Comparison of ENCODE assay signal across 9 mouse cellular contexts in genomic region chr6:17763963-17764659, GRCm38 (mm10).
DNase-seq lines count a peak whose midpoint lies in the region; ATAC-seq and TF ChIP-seq lines count a peak whose summit lies in the region.
"Had no signal": no experiment of that assay in that cellular context is flagged by ENCODE, and none has a peak within 500 bp of the region (broad histone marks: within the 10 kb centered on the region; RNA-seq: fewer than 3 reads in every experiment).

No protein-coding gene starts in this region.

- ATAC-seq in Patski, result peak; percentile 39
- ATAC-seq in heart, embryonic 14.5 days (ENCODE audit: insufficient number of reproducible peaks, insufficient read depth, low FRiP score, low read depth), result peak; percentile 78
- peak; percentile 81 for ATAC-seq in liver, embryonic 16.5 days (ENCODE audit: low read depth)
- ATAC-seq in intestine, embryonic 15.5 days, result no peak; the same call in 1 of the 2 replicates

- TF ChIP-seq EP300 in heart, adult 2 months (IDR thresholded peaks at IDR 0.05; ENCODE audit: insufficient read depth, low read depth, low read length), result no peak

- no peaks in the 10 kb centered on the region for H3K27me3 ChIP-seq in heart, adult 2 months (ENCODE audit: control insufficient read depth, insufficient read depth, low read length)
- no peaks in the 10 kb centered on the region for H3K27me3 ChIP-seq in Patski
- H3K27me3 ChIP-seq in heart, embryonic 14.5 days (ENCODE audit: control insufficient read depth, insufficient read depth, low read length), result no peaks in the 10 kb centered on the region
- no peaks in the 10 kb centered on the region for H3K27me3 ChIP-seq in liver, embryonic 16.5 days (ENCODE audit: control insufficient read depth, insufficient read depth, low read depth, low read length)
- H3K27me3 ChIP-seq in intestine, embryonic 15.5 days (replicated peaks), result no peaks in the 10 kb centered on the region
- H3K27me3 ChIP-seq: embryonic facial prominence, embryonic 12.5 days had no signal

- peak overlapping the region; percentile 3; the same call in 1 of the 2 replicates for H3K27ac ChIP-seq in heart, adult 2 months
- peak overlapping the region; percentile 69 to 70 for H3K27ac ChIP-seq in heart, embryonic 14.5 days (replicated peaks in 1 of 2; ENCODE audit: control insufficient read depth in 1 of 2, insufficient read depth in 1 of 2, low read depth in 2 of 2, low read length in 2 of 2)
- peak overlapping the region; percentile 56 for H3K27ac ChIP-seq in liver, embryonic 16.5 days (ENCODE audit: low read length)
- H3K27ac ChIP-seq in intestine, embryonic 15.5 days, result no peak overlapping the region
- H3K27ac ChIP-seq: embryonic facial prominence, embryonic 12.5 days had no signal

- H3K36me3 ChIP-seq in heart, adult 2 months (ENCODE audit: control insufficient read depth, insufficient read depth, low read length), result peaks cover 19% of the 10 kb centered on the region
- H3K36me3 ChIP-seq in heart, embryonic 14.5 days (ENCODE audit: control insufficient read depth, insufficient read depth, low read length), result no peaks in the 10 kb centered on the region
- H3K36me3 ChIP-seq in liver, embryonic 16.5 days (ENCODE audit: control insufficient read depth, insufficient read depth), result no peaks in the 10 kb centered on the region
- H3K36me3 ChIP-seq in intestine, embryonic 15.5 days, result no peaks in the 10 kb centered on the region
- H3K36me3 ChIP-seq: embryonic facial prominence, embryonic 12.5 days had no signal

- no peak overlapping the region for H3K9ac ChIP-seq in heart, adult 2 months (ENCODE audit: low read depth, low read length)
- no peak overlapping the region for H3K9ac ChIP-seq in heart, embryonic 14.5 days (ENCODE audit: low read length)
- no peak overlapping the region for H3K9ac ChIP-seq in liver, embryonic 16.5 days (ENCODE audit: low read depth, low read length)
- H3K9ac ChIP-seq in intestine, embryonic 15.5 days, result no peak overlapping the region
- H3K9ac ChIP-seq: embryonic facial prominence, embryonic 12.5 days had no signal

- no peak for TF ChIP-seq POLR2A in heart, adult 2 months (IDR thresholded peaks at IDR 0.05; ENCODE audit: insufficient read depth, low read depth, low read length)

- POLR2A ChIA-PET in Patski (lab: Charles Lee), result no interaction called here

- no peaks in the 10 kb centered on the region for H3K79me2 ChIP-seq in heart, adult 2 months (replicated peaks; ENCODE audit: control insufficient read depth, insufficient read depth, low read length)

- in situ Hi-C loops in Patski (cut with MboI; ENCODE audit: low pct_unique_long_range_greater_than_20kb), result no loop called here

- H3K4me3 ChIP-seq in heart, adult 2 months, result no peak overlapping the region
- no peak overlapping the region for H3K4me3 ChIP-seq in heart, embryonic 14.5 days (ENCODE audit: control insufficient read depth in 1 of 2, insufficient read depth in 1 of 2, low read depth in 1 of 2, low read length in 2 of 2)
- no peak overlapping the region for H3K4me3 ChIP-seq in liver, embryonic 16.5 days (ENCODE audit: low read depth, low read length)
- no peak overlapping the region for H3K4me3 ChIP-seq in intestine, embryonic 15.5 days (replicated peaks)
- H3K4me3 ChIP-seq: embryonic facial prominence, embryonic 12.5 days had no signal

- DNase-seq in heart, adult 2 months, result no peak
- DNase-seq in heart, postnatal 25 days (ENCODE audit: low spot score), result no peak
- no peak for DNase-seq in Patski (ENCODE audit: low read depth, low spot score)
- no peak for DNase-seq in cerebellum, postnatal 4 days (ENCODE audit: low spot score in 2 of 2)
- DNase-seq in spleen, postnatal 4 days (ENCODE audit: low spot score in 2 of 2), result no peak

- CTCF ChIA-PET in Patski (lab: Charles Lee), result interaction anchor here (0.6 to 1.1 kb wide), 2 partner anchors 13 kb away, joined by 3 read pairs; no protein-coding TSS in a partner anchor

- H3K4me1 ChIP-seq in heart, adult 2 months (ENCODE audit: control insufficient read depth, insufficient read depth, low read length), result peaks cover 11% of the 10 kb centered on the region
- H3K4me1 ChIP-seq in heart, embryonic 14.5 days (ENCODE audit: control insufficient read depth in 2 of 2, insufficient read depth in 2 of 2, low read length in 2 of 2), result peaks cover 8 to 62% of the 10 kb centered on the region in 2 experiments
- peaks cover 12% of the 10 kb centered on the region for H3K4me1 ChIP-seq in liver, embryonic 16.5 days (ENCODE audit: control insufficient read depth, low read depth, low read length)
- no peaks in the 10 kb centered on the region for H3K4me1 ChIP-seq in intestine, embryonic 15.5 days (replicated peaks)

- 38% methylated on average over 9 of the region's 9 CpGs for WGBS in heart, adult 2 months
- WGBS in heart, embryonic 14.5 days, result 57% methylated on average over 9 of the region's 9 CpGs
- WGBS in liver, embryonic 16.5 days (ENCODE audit: insufficient replicate concordance), result 40% methylated on average over 9 of the region's 9 CpGs
- 71% methylated on average over 9 of the region's 9 CpGs for WGBS in intestine, embryonic 15.5 days

- intact Hi-C loops in heart, adult 2 months (cut with DNase I), result loop anchor here (2.0 kb wide), 1 partner anchor 13 kb away; no protein-coding TSS in a partner anchor
- intact Hi-C loops in heart, postnatal 25 days (cut with DNase I), result no loop called here

- peak overlapping the region; percentile 27; the same call in 1 of the 2 replicates for H3K4me2 ChIP-seq in heart, embryonic 14.5 days (ENCODE audit: low read length)
- H3K4me2 ChIP-seq in liver, embryonic 16.5 days (ENCODE audit: low read depth, low read length), result peak overlapping the region; percentile 29; the same call in 1 of the 2 replicates
- no peak overlapping the region for H3K4me2 ChIP-seq in intestine, embryonic 15.5 days (replicated peaks)
- H3K4me2 ChIP-seq: embryonic facial prominence, embryonic 12.5 days had no signal

- no peaks in the 10 kb centered on the region for H3K9me3 ChIP-seq in heart, embryonic 14.5 days (ENCODE audit: control insufficient read depth, low read length)
- no peaks in the 10 kb centered on the region for H3K9me3 ChIP-seq in liver, embryonic 16.5 days (replicated peaks; ENCODE audit: control insufficient read depth, low read length)
- H3K9me3 ChIP-seq in intestine, embryonic 15.5 days, result no peaks in the 10 kb centered on the region
- H3K9me3 ChIP-seq: embryonic facial prominence, embryonic 12.5 days had no signal

- TF ChIP-seq CTCF in heart, adult 2 months (IDR thresholded peaks at IDR 0.05), result no peak
- TF ChIP-seq CTCF in Patski (IDR thresholded peaks at IDR 0.05), result no peak
